Mouse (Mus musculus) kidney, adult 9 months (tissue): ENCODE measurements around the gene Zfp428.
"Not testable (repeated sequence)": the region's sequence is repeated elsewhere in the genome, so short reads cannot be mapped to it uniquely, and the experiment has no call there.

Source experiments
- DNase-seq: peaks from one replicate; pipeline ENCODE4 v3.0.0; 2022

Zfp428 gene

DNA sequence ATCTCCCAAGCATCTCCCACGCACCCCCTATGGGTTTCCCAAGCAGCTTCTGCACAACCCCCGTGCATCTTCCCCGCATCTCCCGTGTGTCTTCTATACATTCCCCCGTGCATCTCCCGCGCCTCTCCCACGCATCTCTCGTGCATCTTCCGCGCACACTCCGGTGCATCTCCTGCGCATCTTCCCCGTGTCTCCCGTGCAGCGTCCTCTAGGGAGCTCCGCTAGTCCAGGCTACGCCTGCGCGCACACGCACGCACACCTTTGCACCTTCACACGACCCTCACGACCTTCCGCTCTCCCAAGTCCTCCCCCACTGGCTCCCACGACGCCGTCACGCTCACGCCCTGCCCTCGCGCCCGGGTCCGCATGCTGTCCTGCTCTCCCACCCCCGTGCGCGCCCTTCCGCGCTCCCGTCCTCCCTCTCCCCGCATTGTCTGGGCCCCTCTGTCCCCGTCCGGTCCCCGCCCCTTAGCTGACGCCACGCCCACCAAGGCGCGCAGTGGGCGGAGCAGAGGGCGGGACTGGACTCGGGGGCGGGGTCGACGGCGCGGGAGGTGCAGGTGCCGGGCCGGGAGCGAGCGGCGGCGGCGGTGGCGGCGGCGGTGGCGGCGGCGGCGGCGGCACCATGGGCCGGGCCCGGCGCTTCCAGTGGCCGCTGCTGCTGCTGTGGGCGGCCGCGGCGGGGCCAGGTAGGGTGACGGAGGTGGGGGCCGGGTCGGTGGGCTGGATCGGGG lies 25.2 kb upstream of the Zfp428 start, which contains the start of gene Cadm4:
Gene Cadm4 (plus strand): TSS at position 550 of the 734 bp plus-strand sequence.
- peak; percentile 85 for DNase-seq

DNA sequence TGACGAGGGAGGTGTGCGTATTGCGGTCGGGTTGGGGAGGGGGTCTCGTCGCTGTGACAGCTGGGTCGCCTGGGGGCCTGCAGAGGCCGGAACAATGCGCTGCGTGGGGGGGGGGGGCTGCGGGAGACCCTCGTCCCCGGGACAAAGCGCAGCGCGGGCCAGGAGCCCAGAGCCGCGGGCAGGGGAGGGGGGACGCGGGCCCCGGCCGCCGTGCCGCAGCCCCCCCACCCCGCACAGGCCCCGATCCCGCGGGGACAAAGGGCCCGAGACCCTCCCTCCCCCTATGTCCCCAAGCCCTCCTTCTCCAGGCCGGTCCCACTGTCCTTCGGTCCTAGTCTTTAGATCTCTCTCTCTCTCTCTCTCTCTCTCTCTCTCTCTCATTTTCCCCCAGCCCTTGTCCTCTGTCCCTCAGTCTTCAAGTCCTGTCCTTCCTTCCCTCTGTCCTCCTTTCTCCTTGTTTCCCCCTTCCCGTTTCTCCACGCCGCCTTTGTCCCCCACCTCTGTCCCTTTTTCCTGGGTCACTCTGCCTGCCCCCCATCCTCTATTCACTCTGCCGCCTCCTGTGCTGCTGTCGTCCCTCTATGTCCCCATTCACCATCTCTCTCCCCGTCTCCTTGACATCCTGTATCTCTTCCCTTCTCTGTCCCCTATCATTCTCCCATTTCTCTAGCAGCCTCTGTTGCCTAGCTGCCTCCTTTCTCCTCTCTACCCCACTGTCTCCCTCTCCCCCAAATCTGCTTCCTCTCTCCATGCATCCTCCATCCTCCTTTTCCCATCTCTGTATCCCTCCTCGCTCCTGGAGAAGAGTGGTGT lies 24.4 kb upstream of the Zfp428 start:
- DNase-seq = no peak

GRCm38 (mm10) chr7:24483291-24483690 lies 23.5 kb upstream of the Zfp428 start:
- DNase-seq = not testable (repeated sequence)

- no peak for DNase-seq
Observed at GRCm38 (mm10) chr7:24485481-24485880, 21.3 kb upstream of the Zfp428 start.

- DNase-seq = no peak
Observed at GRCm38 (mm10) chr7:24486654-24487130, 20.1 kb upstream of the Zfp428 start.

- no peak for DNase-seq
Observed at GRCm38 (mm10) chr7:24487403-24487802, 19.4 kb upstream of the Zfp428 start.

DNA sequence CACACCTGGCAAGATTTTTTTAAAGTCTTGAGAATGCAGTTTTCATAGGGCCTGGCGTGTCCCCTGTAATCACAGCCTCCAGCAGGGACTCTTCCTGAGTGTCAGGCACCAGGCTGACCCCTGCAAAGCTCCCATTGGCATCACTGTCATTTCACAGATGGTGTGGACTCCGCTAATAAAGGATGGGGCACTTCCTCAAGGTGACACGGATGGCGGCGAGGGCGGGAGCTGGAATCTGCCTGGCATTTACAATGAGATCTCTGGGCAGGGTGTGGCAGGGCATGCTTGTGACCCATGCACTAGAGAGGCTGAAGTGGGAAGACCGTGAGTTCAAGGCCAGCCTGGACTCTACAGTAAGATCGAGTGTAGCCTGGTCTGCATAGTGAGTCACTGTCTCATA lies 18.5 kb upstream of the Zfp428 start:
- no peak for DNase-seq

GRCm38 (mm10) chr7:24499856-24500577 lies 6.8 kb upstream of the Zfp428 start:
- peak; percentile 33 for DNase-seq

DNA sequence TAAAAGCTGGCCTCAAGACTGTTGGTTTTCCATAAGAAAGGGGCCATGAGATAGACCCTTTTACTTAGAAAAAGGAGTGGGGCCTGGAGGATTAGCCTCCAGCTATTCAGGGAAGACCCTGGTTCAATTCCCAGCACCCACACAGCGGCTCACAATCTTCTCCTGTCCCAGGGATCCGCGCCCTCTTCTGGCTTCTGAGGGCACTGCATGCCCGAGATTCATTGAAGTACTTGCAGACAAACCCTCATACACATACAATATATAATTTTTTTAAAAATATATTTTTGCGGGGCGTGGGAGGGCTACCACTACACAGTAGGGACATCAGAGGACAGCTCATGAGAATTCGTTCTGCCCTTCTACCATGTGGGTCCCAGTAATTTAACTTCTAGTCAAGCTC lies 5.9 kb upstream of the Zfp428 start:
- DNase-seq = no peak

GRCm38 (mm10) chr7:24501492-24501891 lies 5.3 kb upstream of the Zfp428 start:
- no peak for DNase-seq

DNA sequence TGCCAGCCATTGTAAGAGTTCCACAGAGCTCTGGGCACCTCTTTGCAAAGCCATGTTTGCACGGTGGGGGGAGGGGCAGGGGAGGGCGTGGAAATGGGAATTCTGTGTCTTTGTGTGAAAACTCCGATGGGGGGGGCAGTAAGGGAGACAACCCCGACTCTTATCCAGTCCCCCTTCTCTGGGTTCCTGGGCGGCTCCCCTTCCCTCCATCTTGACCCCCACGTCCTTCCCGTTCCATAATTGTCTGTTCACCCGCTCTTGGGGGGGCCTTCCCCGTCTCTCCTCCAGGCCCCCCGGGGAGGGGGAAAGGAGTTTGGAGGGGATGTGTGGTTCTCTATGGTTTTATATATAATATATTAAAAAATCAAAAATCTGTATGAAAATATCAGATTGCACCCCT lies 2.8 kb upstream of the Zfp428 start:
- DNase-seq = no peak

DNA sequence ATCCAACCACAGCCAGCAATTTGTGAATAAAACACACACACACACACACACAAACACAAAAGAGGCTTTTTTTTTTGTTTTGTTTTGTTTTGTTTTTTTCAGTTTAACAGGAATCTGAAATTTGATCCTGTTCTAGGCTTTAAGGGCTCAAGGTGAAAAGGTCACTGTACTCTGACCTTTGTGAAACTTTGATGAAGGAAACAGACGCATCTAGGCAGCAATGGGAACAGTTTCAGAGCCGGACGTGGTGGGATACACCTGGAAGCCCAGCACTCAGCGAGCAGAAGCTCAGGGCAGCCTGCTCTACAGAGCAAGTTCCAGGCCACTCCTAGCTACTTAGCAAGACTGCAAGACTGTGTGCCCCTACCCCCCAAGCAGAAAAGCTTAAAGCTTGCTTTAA lies 1.9 kb upstream of the Zfp428 start:
- no peak for DNase-seq

GRCm38 (mm10) chr7:24505447-24506064 lies 1.2 kb upstream of the Zfp428 start:
- DNase-seq = no peak

- peak; percentile 50 for DNase-seq
Observed at GRCm38 (mm10) chr7:24506065-24506459, 744 bp upstream of the Zfp428 start.

- peak; percentile 81 for DNase-seq
Observed at GRCm38 (mm10) chr7:24506476-24506837, 349 bp upstream of the Zfp428 start.

- peak; percentile 32 for DNase-seq
Observed at GRCm38 (mm10) chr7:24507726-24508114, 914 bp downstream of the Zfp428 start.

GRCm38 (mm10) chr7:24512355-24512754 lies 5.5 kb downstream of the Zfp428 start, which contains the start of gene AC161166.1:
AC161166.1 (minus strand) TSS chr7:24512455.
- DNase-seq = no peak

- DNase-seq = peak; percentile 64
Observed at GRCm38 (mm10) chr7:24516319-24516718, 9.5 kb downstream of the Zfp428 start.

DNA sequence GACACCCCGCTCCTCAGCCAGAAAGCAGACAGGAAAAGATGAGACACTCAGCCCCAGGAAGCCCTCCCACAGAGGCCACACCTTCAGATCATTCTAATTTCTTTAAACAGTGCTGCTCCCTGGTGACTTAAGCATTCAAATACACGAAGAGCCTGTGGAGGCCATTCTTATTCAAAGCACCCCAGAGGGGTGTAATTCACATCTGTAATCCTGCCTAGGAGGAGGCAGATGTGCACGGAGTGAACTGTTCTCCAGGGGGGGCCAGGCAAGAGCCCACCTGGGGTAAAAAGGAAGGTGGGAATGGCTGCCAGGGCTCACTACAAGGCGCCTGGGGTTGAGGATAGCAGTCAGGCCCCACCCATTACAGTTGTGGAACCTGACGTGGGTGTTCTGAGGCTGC lies 10.3 kb downstream of the Zfp428 start:
- DNase-seq = no peak

- no peak for DNase-seq
Observed at GRCm38 (mm10) chr7:24517654-24518053, 10.8 kb downstream of the Zfp428 start.

DNA sequence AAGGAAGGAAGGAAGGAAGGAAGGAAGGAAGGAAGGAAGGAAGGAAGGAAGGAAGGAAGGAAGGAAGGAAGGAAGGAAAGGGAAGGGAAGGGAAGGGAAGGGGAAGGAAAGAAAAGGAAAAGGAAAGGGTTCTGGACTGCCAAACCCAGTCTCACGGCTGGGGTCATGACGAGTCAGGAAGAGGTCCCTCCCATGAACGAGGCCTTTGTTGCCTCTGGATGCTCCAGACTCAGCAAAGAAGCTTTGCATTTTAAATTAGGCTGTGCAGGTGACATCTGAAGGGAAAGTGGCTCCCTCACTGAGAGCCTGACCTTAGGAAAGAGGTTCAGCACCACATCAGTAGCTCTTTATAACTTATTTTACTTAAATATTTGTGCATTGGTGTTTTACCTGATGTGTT lies 12.3 kb downstream of the Zfp428 start:
- DNase-seq = no peak

GRCm38 (mm10) chr7:24520054-24520453 lies 13.2 kb downstream of the Zfp428 start:
- not testable (repeated sequence) for DNase-seq

DNA sequence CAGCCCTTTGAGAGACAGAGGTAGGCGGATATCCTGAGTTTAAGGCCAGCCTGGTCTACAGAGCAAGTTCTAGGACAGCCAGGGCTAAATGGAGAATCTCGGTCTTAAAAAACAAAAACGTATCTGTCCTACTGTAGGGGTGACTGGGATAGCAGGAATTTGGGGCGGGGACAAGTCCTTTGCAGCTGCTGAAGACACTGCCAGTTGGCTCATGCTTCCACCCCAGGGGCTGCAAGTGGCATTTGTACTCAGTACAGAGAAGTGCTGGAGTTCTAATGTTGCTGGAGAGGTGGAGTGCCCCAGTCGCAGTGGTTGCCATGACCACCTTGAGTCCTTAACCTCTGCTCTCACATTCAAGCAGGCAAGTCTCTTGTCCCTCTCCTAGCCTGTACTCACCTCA lies 16.0 kb downstream of the Zfp428 start:
- DNase-seq = no peak
